Mouse (Mus musculus): ENCODE measurements around the gene Sh3tc1.
A peak's percentile ranks its signal among the peaks of the same experiment; 100 is the strongest.

Gene Sh3tc1

GRCm38 (mm10) chr5:35739536-35740278 is at the start of gene Sh3tc1:
TSS of gene Sh3tc1 (minus strand) at chr5:35739987.
- DNase-seq (ENCODE audit: low spot score) = peak; percentile 88

GRCm38 (mm10) chr5:35788719-35789118 is 48.9 kb upstream of the Sh3tc1 start:
- no peak for DNase-seq (ENCODE audit: low spot score)

- no peak for DNase-seq (ENCODE audit: low spot score)
Observed at GRCm38 (mm10) chr5:35787847-35788246, 48.1 kb upstream of the Sh3tc1 start.

GRCm38 (mm10) chr5:35785853-35786252 is 46.1 kb upstream of the Sh3tc1 start:
- DNase-seq (ENCODE audit: low spot score) = no peak

- DNase-seq (ENCODE audit: low spot score) = peak; percentile 54
Observed at GRCm38 (mm10) chr5:35782648-35783180, 42.9 kb upstream of the Sh3tc1 start.

GRCm38 (mm10) chr5:35781116-35781515 is 41.3 kb upstream of the Sh3tc1 start:
- no peak for DNase-seq (ENCODE audit: low spot score)

- DNase-seq (ENCODE audit: low spot score) = no peak
Observed at GRCm38 (mm10) chr5:35774137-35774424, 34.3 kb upstream of the Sh3tc1 start.

GRCm38 (mm10) chr5:35773274-35774136 is 33.7 kb upstream of the Sh3tc1 start:
- DNase-seq (ENCODE audit: low spot score) = no peak

- DNase-seq (ENCODE audit: low spot score) = no peak
Observed at GRCm38 (mm10) chr5:35770891-35771663, 31.3 kb upstream of the Sh3tc1 start.

GRCm38 (mm10) chr5:35770246-35770645 is 30.5 kb upstream of the Sh3tc1 start:
- DNase-seq (ENCODE audit: low spot score) = no peak

GRCm38 (mm10) chr5:35768997-35769396 is 29.2 kb upstream of the Sh3tc1 start:
- no peak for DNase-seq (ENCODE audit: low spot score)

- DNase-seq (ENCODE audit: low spot score) = no peak
Observed at GRCm38 (mm10) chr5:35768525-35768924, 28.7 kb upstream of the Sh3tc1 start.

GRCm38 (mm10) chr5:35765909-35766308 is 26.1 kb upstream of the Sh3tc1 start:
- no peak for DNase-seq (ENCODE audit: low spot score)

- DNase-seq (ENCODE audit: low spot score) = no peak
Observed at GRCm38 (mm10) chr5:35762850-35763249, 23.1 kb upstream of the Sh3tc1 start.

GRCm38 (mm10) chr5:35762388-35762787 is 22.6 kb upstream of the Sh3tc1 start:
- DNase-seq (ENCODE audit: low spot score) = no peak

GRCm38 (mm10) chr5:35761323-35761722 is 21.5 kb upstream of the Sh3tc1 start:
- no peak for DNase-seq (ENCODE audit: low spot score)

GRCm38 (mm10) chr5:35758081-35759053 is 18.6 kb upstream of the Sh3tc1 start:
- no peak for DNase-seq (ENCODE audit: low spot score)

GRCm38 (mm10) chr5:35757639-35758001 is 17.8 kb upstream of the Sh3tc1 start, which contains the start of gene Ablim2:
TSS of gene Ablim2 (plus strand) at chr5:35757880.
- peak; percentile 93 for DNase-seq (ENCODE audit: low spot score)

GRCm38 (mm10) chr5:35756997-35757638 is 17.3 kb upstream of the Sh3tc1 start:
- DNase-seq (ENCODE audit: low spot score) = no peak

- DNase-seq (ENCODE audit: low spot score) = no peak
Observed at GRCm38 (mm10) chr5:35756020-35756419, 16.2 kb upstream of the Sh3tc1 start.
